Mouse (Mus musculus): ENCODE measurements around the gene Ldhal6b.

- TF ChIP-seq CTCF (IDR thresholded peaks at IDR 0.05; ENCODE audit: low read depth, low read length) = no peak
- no peak for TF ChIP-seq POLR2A (IDR thresholded peaks at IDR 0.05; ENCODE audit: insufficient read depth, low read length)
- TF ChIP-seq EP300 (IDR thresholded peaks at IDR 0.05; ENCODE audit: insufficient read depth, low read depth, low read length) = no peak
Observed at GRCm38 (mm10) chr17:5443260-5443659, 24.7 kb upstream of the Ldhal6b start.

All from ES-Bruce4 (cell line).